Comparison of ENCODE assay signal across 9 mouse cellular contexts in the genomic region with DNA sequence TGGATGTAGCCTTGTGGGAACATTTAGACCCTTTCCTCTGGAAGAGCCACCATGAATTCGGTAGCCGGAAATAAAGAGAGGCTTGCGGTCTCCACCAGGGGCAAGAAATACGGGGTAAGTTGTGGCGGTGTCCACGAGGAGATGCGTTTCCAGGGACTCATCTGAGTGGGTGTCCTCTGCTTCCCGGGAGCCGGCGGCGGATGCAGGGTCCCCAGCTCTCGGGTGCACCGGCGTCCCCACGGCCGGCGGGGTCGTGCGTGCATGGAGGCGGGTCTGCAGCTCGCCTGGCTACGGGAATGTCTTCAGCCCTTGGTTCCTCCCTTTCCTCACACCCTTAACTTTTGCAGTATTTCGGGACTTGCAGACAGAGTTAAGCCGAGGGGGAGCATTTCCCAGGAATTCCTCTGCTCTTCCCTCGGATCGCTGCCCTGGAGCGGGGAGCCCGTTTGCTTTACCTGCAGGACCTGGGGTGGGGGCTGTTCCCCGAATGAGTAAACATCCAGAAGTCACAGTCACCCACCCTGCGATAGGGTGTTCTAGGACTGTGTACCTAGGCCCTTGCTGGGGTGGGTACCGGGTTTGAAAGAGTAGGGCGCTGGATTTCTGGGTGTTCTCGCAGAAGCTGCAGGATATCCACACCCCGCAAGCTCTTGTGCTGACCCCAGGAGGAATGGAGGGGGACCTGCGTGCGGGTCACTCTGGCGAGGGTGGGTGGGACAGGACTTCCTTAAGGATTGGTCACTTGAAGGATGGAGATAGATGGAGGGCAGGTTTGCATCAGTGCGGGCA. TPM values are rescaled to one million over a fixed set of nuclear protein-coding genes. Genes with fewer than 3 reads are reported as not detected.
A peak's percentile ranks its signal among the peaks of the same experiment; 100 is the strongest.
DNase-seq lines count a peak whose midpoint lies in the region; ATAC-seq and TF ChIP-seq lines count a peak whose summit lies in the region.
"Had no signal": no experiment of that assay in that cellular context is flagged by ENCODE, and none has a peak within 500 bp of the region (broad histone marks: within the 10 kb centered on the region; RNA-seq: fewer than 3 reads in every experiment).

No protein-coding gene starts in this region.

- DNase-seq in layer of hippocampus, adult 11-12 months (ENCODE audit: low spot score), result peak; percentile 15
- no peak for DNase-seq in layer of hippocampus, adult 9-10 months (ENCODE audit: low spot score)
- DNase-seq in brain, adult 2 months (ENCODE audit: low read depth, low spot score), result peak; percentile 47
- DNase-seq in liver, embryonic 13.5 days, result no peak
- peak; percentile 48 for DNase-seq in retina, postnatal 1 day
- DNase-seq in spleen, postnatal 14 days (ENCODE audit: low spot score in 2 of 2), result no peak

- TF ChIP-seq CTCF in intestine, postnatal 0 days (IDR thresholded peaks at IDR 0.05; ENCODE audit: low read depth), result peak; percentile 24

- H3K27me3 ChIP-seq in forebrain, embryonic 12.5 days, result peaks cover 53% of the 10 kb centered on the region
- H3K27me3 ChIP-seq in intestine, postnatal 0 days (replicated peaks; ENCODE audit: control insufficient read depth, insufficient read depth, low read length), result peaks cover 54% of the 10 kb centered on the region
- H3K27me3 ChIP-seq in liver, embryonic 13.5 days, result peaks cover 72% of the 10 kb centered on the region

- H3K4me2 ChIP-seq in forebrain, embryonic 12.5 days, result peak overlapping the region; percentile 99
- H3K4me2 ChIP-seq in intestine, postnatal 0 days (replicated peaks; ENCODE audit: low read depth), result peak overlapping the region; percentile 99
- peak overlapping the region; percentile 76 for H3K4me2 ChIP-seq in liver, embryonic 13.5 days

- under 1% methylated on average over 38 of the region's 38 CpGs for WGBS in forebrain, embryonic 12.5 days
- WGBS in intestine, postnatal 0 days, result under 1% methylated on average over 38 of the region's 38 CpGs
- WGBS in liver, embryonic 13.5 days (ENCODE audit: insufficient replicate concordance), result 1% methylated on average over 38 of the region's 38 CpGs

- H3K4me1 ChIP-seq in forebrain, embryonic 12.5 days, result peaks cover 30% of the 10 kb centered on the region
- H3K4me1 ChIP-seq in intestine, postnatal 0 days (replicated peaks; ENCODE audit: control insufficient read depth, insufficient read depth, low read length), result 0 out of 2 replicates have a peak, but pooled peaks cover 13% of the 10 kb centered on the region
- peaks cover 30% of the 10 kb centered on the region for H3K4me1 ChIP-seq in liver, embryonic 13.5 days (replicated peaks)

- H3K9me3 ChIP-seq in forebrain, embryonic 12.5 days, result no peaks in the 10 kb centered on the region
- H3K9me3 ChIP-seq in intestine, postnatal 0 days (ENCODE audit: control insufficient read depth), result no peaks in the 10 kb centered on the region
- no peaks in the 10 kb centered on the region for H3K9me3 ChIP-seq in liver, embryonic 13.5 days (replicated peaks)

- peak overlapping the region; percentile 54 for H3K4me3 ChIP-seq in forebrain, embryonic 12.5 days (replicated peaks)
- H3K4me3 ChIP-seq in intestine, postnatal 0 days (ENCODE audit: low read depth, low read length), result peak overlapping the region; percentile 65
- H3K4me3 ChIP-seq in liver, embryonic 13.5 days (replicated peaks), result peak overlapping the region; percentile 56

- no peaks in the 10 kb centered on the region for H3K36me3 ChIP-seq in forebrain, embryonic 12.5 days (replicated peaks)
- no peaks in the 10 kb centered on the region for H3K36me3 ChIP-seq in intestine, postnatal 0 days (ENCODE audit: control insufficient read depth, insufficient read depth)
- H3K36me3 ChIP-seq in liver, embryonic 13.5 days, result no peaks in the 10 kb centered on the region

- H3K27ac ChIP-seq in forebrain, embryonic 12.5 days, result no peak overlapping the region
- no peak overlapping the region for H3K27ac ChIP-seq in intestine, postnatal 0 days (ENCODE audit: low read depth, low read length)
- no peak overlapping the region for H3K27ac ChIP-seq in liver, embryonic 13.5 days
- H3K27ac ChIP-seq: macrophage had no signal

- peak overlapping the region; percentile 68 for H3K9ac ChIP-seq in forebrain, embryonic 12.5 days
- peak overlapping the region; percentile 11; the same call in 1 of the 2 replicates for H3K9ac ChIP-seq in intestine, postnatal 0 days (ENCODE audit: low read depth, low read length)
- 0 out of 2 replicates have a peak overlapping the region, but pooled peaks have one; percentile 17 for H3K9ac ChIP-seq in liver, embryonic 13.5 days

- ATAC-seq in forebrain, embryonic 12.5 days (ENCODE audit: low FRiP score), result no peak
- no peak for ATAC-seq in intestine, postnatal 0 days
- 0 out of 2 replicates have a peak, but pooled peaks have one; percentile 10 for ATAC-seq in liver, embryonic 13.5 days (ENCODE audit: low read depth)

RNA-seq across cellular contexts. Expression of gene Kif26b, which starts 0.8 kb away (rescaled TPM):
- 6.9 and 7.0 TPM in 2 replicates for polyA plus RNA-seq in forebrain, embryonic 12.5 days (2016; fragmentation: Nextera tagmentation; extraction: Ambion mirVana)
- polyA plus RNA-seq in intestine, postnatal 0 days (2015; fragmentation: Nextera tagmentation; extraction: Ambion mirVana), result 0.54 and 0.57 TPM in 2 replicates
- polyA plus RNA-seq in liver, embryonic 13.5 days (2015; fragmentation: Nextera tagmentation; extraction: Ambion mirVana), result 0.10 and 0.21 TPM in 2 replicates
- polyA plus RNA-seq: macrophage had no signal

Comparison
In these comparisons a context has a peak if more than half of its experiments do, and no peak if none do; other contexts are left out.
1. DNase-seq: peak in layer of hippocampus, adult 11-12 months (single experiment), brain, adult 2 months (single experiment) and retina, postnatal 1 day (single experiment); none in layer of hippocampus, adult 9-10 months (single experiment), liver, embryonic 13.5 days (single experiment) and spleen, postnatal 14 days (0 of 2).
2. H3K9ac ChIP-seq: peak in every context shown above with its lines; median percentile 68 in forebrain, embryonic 12.5 days; 17 in liver, embryonic 13.5 days; 11 in intestine, postnatal 0 days.
3. Peak in every context shown above with its lines, with median percentiles within 50 percentile points of each other: H3K4me2 ChIP-seq and H3K4me3 ChIP-seq.